Mouse (Mus musculus) liver, postnatal 0 days (tissue): Measurements from ENCODE around the gene Pde4a.

ENCODE experiments used
- CTCF ChIP-seq: sonication (generic); IDR thresholded peaks from 2 replicates; pipeline ENCODE4 v1.5.1; 2016; ENCODE audit warnings: antibody characterized with exemption, low read depth
- EP300 ChIP-seq: IDR thresholded peaks from 2 replicates; pipeline ENCODE4 v1.6.1; 2016; ENCODE audit warnings: antibody characterized with exemption, low read depth, mild to moderate bottlenecking

DNA sequence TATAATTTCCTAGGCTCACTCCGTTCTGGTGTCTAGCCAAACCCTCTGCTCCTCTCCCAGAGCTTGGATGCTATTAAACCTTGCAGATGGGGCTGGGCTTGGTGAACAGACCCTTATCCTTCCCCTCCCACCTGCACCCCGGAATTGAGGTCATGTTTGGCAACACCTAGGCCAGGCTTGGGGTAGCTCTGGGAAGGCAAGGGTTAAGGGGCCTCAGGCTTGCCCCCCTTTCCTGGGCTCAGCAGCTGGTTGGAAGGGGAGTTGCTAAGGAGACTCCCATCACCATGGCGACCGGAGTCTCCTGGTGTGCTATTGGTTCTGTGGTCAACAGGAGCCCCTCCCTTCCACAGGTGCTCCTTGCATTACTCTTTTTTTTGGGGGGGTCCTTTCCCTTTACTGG is 32.5 kb downstream of the Pde4a start:
- no peak for TF ChIP-seq CTCF
- no peak for TF ChIP-seq EP300
